Mouse (Mus musculus): ENCODE measurements at regions not wholly inside any gene's neighbourhood (a gene's known extent, or its start where the extent isn't known, plus 50 kb on each side); places are given as distances from the start of the nearest gene placed in this dataset.

DNA sequence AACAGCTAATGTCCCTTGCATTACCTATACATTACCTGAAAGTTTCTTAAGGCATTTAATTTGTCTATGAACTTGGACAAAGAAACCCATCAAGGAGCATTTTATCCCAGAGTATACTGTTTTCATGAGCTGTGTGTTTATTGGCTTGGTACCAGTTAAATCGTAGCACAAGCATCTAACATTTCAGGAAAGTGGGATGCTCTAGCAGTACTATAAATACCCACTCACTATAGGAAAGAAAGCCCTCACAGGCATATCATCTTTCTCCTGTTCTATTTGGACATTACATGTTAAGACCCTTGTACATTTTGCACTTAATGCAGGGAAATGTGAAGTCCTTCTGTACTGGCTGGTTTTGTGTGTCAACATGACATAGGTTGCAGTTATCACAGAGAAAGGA is 163.9 kb downstream of the Ptprc start:
- no peaks in the 10 kb centered on the region for H3K36me3 ChIP-seq (ENCODE audit: control insufficient read depth, insufficient read depth)
- H3K9ac ChIP-seq (ENCODE audit: low read depth, low read length), result no peak overlapping the region
- H3K9me3 ChIP-seq (replicated peaks; ENCODE audit: control insufficient read depth, low read length), result no peaks in the 10 kb centered on the region
- WGBS (ENCODE audit: insufficient replicate concordance), result 63% methylated on average over 1 of the region's 1 CpGs
- no peak overlapping the region for H3K4me3 ChIP-seq (ENCODE audit: low read depth, low read length)
- H3K4me2 ChIP-seq (ENCODE audit: low read depth, low read length), result no peak overlapping the region
- H3K27ac ChIP-seq (ENCODE audit: low read length), result no peak overlapping the region
- no peak for ATAC-seq (ENCODE audit: low read depth)
- no peaks in the 10 kb centered on the region for H3K4me1 ChIP-seq (ENCODE audit: control insufficient read depth, low read depth, low read length)
- H3K27me3 ChIP-seq (ENCODE audit: control insufficient read depth, insufficient read depth, low read depth, low read length), result no peaks in the 10 kb centered on the region

DNA sequence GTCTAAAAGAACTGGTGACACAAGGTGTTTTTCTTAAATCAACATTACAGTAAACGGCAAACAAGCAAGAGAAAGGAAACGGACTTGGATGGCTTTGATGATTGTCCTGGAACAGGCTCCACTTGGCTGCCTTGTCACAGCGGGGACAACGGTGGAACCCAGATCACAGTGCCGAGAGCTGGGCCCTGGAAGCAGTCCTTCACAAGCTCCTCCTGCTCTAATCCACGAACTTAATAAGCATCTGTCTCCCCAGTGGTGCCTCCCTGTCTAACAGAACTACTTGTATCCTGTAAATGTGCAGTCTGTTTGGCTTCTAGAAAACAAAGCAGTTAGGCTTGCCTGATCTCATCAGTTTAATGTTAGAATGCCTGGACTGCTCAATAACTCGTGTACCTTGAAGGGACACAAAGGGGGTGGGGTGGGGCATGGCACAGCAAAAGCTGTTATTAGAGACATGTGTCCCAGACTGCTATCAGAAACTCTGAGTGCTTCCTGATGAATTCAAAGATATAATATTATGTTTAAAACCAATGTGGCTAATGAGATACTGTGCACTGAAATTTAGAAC is 164.5 kb downstream of the Ptprc start:
- Histone ChIP-seq H3K9ac (ENCODE audit: low read depth, low read length) (no peak overlapping the region), H3K27me3 (ENCODE audit: control insufficient read depth, insufficient read depth, low read depth, low read length) (no peaks in the 10 kb centered on the region), H3K9me3 (replicated peaks; ENCODE audit: control insufficient read depth, low read length) (no peaks in the 10 kb centered on the region), H3K4me3 (ENCODE audit: low read depth, low read length) (no peak overlapping the region), H3K27ac (ENCODE audit: low read length) (no peak overlapping the region), H3K36me3 (ENCODE audit: control insufficient read depth, insufficient read depth) (no peaks in the 10 kb centered on the region), H3K4me1 (ENCODE audit: control insufficient read depth, low read depth, low read length) (no peaks in the 10 kb centered on the region), H3K4me2 (ENCODE audit: low read depth, low read length) (no peak overlapping the region)
- WGBS (ENCODE audit: insufficient replicate concordance), result 47% methylated on average over 7 of the region's 7 CpGs
- no peak for ATAC-seq (ENCODE audit: low read depth)

DNA sequence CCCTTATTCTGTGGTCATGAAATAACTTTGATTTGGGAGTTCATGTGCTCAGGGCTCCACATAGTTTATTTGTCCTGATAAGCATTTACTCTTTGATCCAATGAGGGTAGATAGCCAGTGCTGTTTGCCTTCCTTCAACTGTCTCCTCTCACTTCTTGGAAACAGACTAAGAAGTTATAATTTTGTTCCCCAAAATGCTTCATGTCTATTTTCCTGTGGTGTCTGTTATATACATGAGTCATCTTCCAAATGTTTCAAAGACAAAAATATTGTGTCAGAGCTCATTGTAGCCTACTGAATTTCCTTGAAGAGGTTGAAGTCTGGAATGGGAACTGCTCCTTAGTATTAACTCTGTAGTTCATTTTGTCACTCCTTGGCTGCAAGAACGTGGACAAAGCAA is 168.7 kb downstream of the Ptprc start:
- no peaks in the 10 kb centered on the region for H3K9me3 ChIP-seq (replicated peaks; ENCODE audit: control insufficient read depth, low read length)
- no peak overlapping the region for H3K9ac ChIP-seq (ENCODE audit: low read depth, low read length)
- H3K4me3 ChIP-seq (ENCODE audit: low read depth, low read length), result no peak overlapping the region
- H3K4me2 ChIP-seq (ENCODE audit: low read depth, low read length), result no peak overlapping the region
- no peaks in the 10 kb centered on the region for H3K27me3 ChIP-seq (ENCODE audit: control insufficient read depth, insufficient read depth, low read depth, low read length)
- 40% methylated on average over 1 of the region's 1 CpGs for WGBS (ENCODE audit: insufficient replicate concordance)
- no peak overlapping the region for H3K27ac ChIP-seq (ENCODE audit: low read length)
- no peak for ATAC-seq (ENCODE audit: low read depth)
- H3K36me3 ChIP-seq (ENCODE audit: control insufficient read depth, insufficient read depth), result no peaks in the 10 kb centered on the region
- H3K4me1 ChIP-seq (ENCODE audit: control insufficient read depth, low read depth, low read length), result no peaks in the 10 kb centered on the region

- no peak overlapping the region for H3K27ac ChIP-seq (ENCODE audit: low read length)
- no peak overlapping the region for H3K4me2 ChIP-seq (ENCODE audit: low read depth, low read length)
- H3K9me3 ChIP-seq (replicated peaks; ENCODE audit: control insufficient read depth, low read length), result no peaks in the 10 kb centered on the region
- no peaks in the 10 kb centered on the region for H3K36me3 ChIP-seq (ENCODE audit: control insufficient read depth, insufficient read depth)
- no peak overlapping the region for H3K9ac ChIP-seq (ENCODE audit: low read depth, low read length)
- H3K4me3 ChIP-seq (ENCODE audit: low read depth, low read length), result no peak overlapping the region
- H3K4me1 ChIP-seq (ENCODE audit: control insufficient read depth, low read depth, low read length), result no peaks in the 10 kb centered on the region
- no peaks in the 10 kb centered on the region for H3K27me3 ChIP-seq (ENCODE audit: control insufficient read depth, insufficient read depth, low read depth, low read length)
- 39% methylated on average over 2 of the region's 2 CpGs for WGBS (ENCODE audit: insufficient replicate concordance)
- ATAC-seq (ENCODE audit: low read depth), result no peak
These were observed 171.2 kb downstream of the Ptprc start for GRCm38 (mm10) chr1:138004319-138004718.

DNA sequence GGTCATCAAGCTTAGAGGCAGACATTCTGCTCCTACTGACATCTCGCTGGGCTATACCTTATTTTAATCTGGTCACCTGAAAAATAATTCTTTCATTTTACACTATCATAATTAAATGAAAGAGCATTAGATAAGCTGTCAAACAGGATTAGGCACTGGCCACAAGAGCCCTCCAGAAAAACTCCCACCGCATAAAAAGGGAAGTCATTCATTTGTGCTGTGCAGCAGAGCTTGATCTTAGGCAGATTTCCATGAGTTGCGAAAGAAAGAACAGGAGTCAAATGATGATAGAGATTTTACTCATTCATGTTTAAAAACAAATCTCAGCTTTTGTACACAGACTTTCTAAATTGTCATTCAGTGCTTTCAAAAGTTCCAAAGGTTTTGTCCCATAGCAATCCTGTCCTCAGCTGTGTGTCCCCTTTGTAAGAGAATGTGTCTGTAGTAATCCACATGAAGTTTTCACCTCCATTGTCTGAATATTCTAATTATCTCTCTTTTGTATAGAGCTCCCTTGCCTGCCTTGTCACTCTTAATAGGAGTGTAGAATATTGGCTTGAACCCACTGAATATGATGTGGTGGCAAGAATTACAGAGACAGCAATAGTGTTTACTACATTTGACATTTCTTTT is 176.1 kb downstream of the Ptprc start:
- Histone ChIP-seq H3K4me1 (ENCODE audit: control insufficient read depth, low read depth, low read length) (no peaks in the 10 kb centered on the region), H3K9ac (ENCODE audit: low read depth, low read length) (no peak overlapping the region), H3K4me2 (ENCODE audit: low read depth, low read length) (no peak overlapping the region), H3K27ac (ENCODE audit: low read length) (no peak overlapping the region), H3K36me3 (ENCODE audit: control insufficient read depth, insufficient read depth) (no peaks in the 10 kb centered on the region), H3K4me3 (ENCODE audit: low read depth, low read length) (no peak overlapping the region), H3K9me3 (replicated peaks; ENCODE audit: control insufficient read depth, low read length) (no peaks in the 10 kb centered on the region), H3K27me3 (ENCODE audit: control insufficient read depth, insufficient read depth, low read depth, low read length) (no peaks in the 10 kb centered on the region)
- no peak for ATAC-seq (ENCODE audit: low read depth)
- WGBS (ENCODE audit: insufficient replicate concordance), result 50% methylated on average over 3 of the region's 3 CpGs

DNA sequence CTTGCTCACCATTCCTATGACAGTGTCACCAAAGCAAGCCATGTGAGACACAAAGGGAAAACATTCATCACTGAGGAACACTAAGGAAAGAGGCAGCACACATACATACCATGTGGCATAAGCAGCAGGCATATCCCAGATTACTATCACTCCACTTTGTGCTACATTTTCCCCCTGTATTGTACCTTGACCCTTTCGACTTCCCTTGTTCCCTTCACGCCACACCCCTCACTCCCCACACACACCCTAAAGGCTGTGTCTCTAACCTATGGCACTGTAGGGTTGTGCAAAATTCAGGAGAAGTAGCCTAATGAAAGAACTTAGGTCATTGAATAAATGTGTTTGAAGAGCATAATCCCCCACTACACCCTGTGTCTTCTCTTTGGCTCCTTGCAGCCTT is 179.5 kb downstream of the Ptprc start:
- no peak for ATAC-seq (ENCODE audit: low read depth)
- Histone ChIP-seq H3K9ac (ENCODE audit: low read depth, low read length) (no peak overlapping the region), H3K9me3 (replicated peaks; ENCODE audit: control insufficient read depth, low read length) (no peaks in the 10 kb centered on the region), H3K27ac (ENCODE audit: low read length) (no peak overlapping the region), H3K36me3 (ENCODE audit: control insufficient read depth, insufficient read depth) (no peaks in the 10 kb centered on the region), H3K4me2 (ENCODE audit: low read depth, low read length) (no peak overlapping the region), H3K4me1 (ENCODE audit: control insufficient read depth, low read depth, low read length) (no peaks in the 10 kb centered on the region), H3K4me3 (ENCODE audit: low read depth, low read length) (no peak overlapping the region), H3K27me3 (ENCODE audit: control insufficient read depth, insufficient read depth, low read depth, low read length) (no peaks in the 10 kb centered on the region)
- 73% methylated on average over 2 of the region's 2 CpGs for WGBS (ENCODE audit: insufficient replicate concordance)

- Histone ChIP-seq H3K9me3 (replicated peaks; ENCODE audit: control insufficient read depth, low read length) (no peaks in the 10 kb centered on the region), H3K9ac (ENCODE audit: low read depth, low read length) (no peak overlapping the region), H3K4me2 (ENCODE audit: low read depth, low read length) (no peak overlapping the region), H3K4me1 (ENCODE audit: control insufficient read depth, low read depth, low read length) (no peaks in the 10 kb centered on the region), H3K27me3 (ENCODE audit: control insufficient read depth, insufficient read depth, low read depth, low read length) (no peaks in the 10 kb centered on the region), H3K4me3 (ENCODE audit: low read depth, low read length) (no peak overlapping the region), H3K27ac (ENCODE audit: low read length) (no peak overlapping the region), H3K36me3 (ENCODE audit: control insufficient read depth, insufficient read depth) (no peaks in the 10 kb centered on the region)
- ATAC-seq (ENCODE audit: low read depth), result no peak
- 44% methylated on average over 1 of the region's 1 CpGs for WGBS (ENCODE audit: insufficient replicate concordance)
These were observed 183.6 kb downstream of the Ptprc start for GRCm38 (mm10) chr1:137991936-137992335.

DNA sequence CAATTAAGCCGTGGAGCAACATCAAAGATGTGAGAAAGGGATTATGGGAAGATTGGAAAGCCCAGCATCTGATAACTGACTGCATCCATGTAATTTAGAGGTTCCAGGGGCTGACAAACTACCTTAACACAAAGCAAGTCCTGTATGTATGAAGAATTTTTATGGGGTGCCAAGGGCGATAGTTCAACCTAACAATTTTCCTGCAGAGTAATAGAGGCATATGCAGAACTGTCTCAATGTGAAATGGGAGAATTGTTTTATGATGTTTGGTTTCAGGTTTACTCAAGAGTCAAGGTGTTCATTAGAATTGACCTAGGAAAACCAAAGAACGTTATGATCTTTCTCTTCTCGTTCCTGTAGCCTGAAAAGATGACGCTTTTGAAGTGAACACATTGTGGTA is 184.1 kb downstream of the Ptprc start:
- Histone ChIP-seq H3K27me3 (ENCODE audit: control insufficient read depth, insufficient read depth, low read depth, low read length) (no peaks in the 10 kb centered on the region), H3K27ac (ENCODE audit: low read length) (no peak overlapping the region), H3K9me3 (replicated peaks; ENCODE audit: control insufficient read depth, low read length) (no peaks in the 10 kb centered on the region), H3K9ac (ENCODE audit: low read depth, low read length) (no peak overlapping the region), H3K36me3 (ENCODE audit: control insufficient read depth, insufficient read depth) (no peaks in the 10 kb centered on the region), H3K4me2 (ENCODE audit: low read depth, low read length) (no peak overlapping the region), H3K4me1 (ENCODE audit: control insufficient read depth, low read depth, low read length) (no peaks in the 10 kb centered on the region), H3K4me3 (ENCODE audit: low read depth, low read length) (no peak overlapping the region)
- ATAC-seq (ENCODE audit: low read depth), result no peak
- 65% methylated on average over 5 of the region's 5 CpGs for WGBS (ENCODE audit: insufficient replicate concordance)

- Histone ChIP-seq H3K4me1 (ENCODE audit: control insufficient read depth, low read depth, low read length) (no peaks in the 10 kb centered on the region), H3K4me3 (ENCODE audit: low read depth, low read length) (no peak overlapping the region)
- 61% methylated on average over 3 of the region's 3 CpGs for WGBS (ENCODE audit: insufficient replicate concordance)
These were observed 202.1 kb downstream of the Ptprc start for GRCm38 (mm10) chr1:137973406-137973805.

More at GRCm38 (mm10) chr1:137973406-137973805, 202.1 kb downstream of the Ptprc start:
- Histone ChIP-seq H3K9me3 (replicated peaks; ENCODE audit: control insufficient read depth, low read length) (no peaks in the 10 kb centered on the region), H3K27ac (ENCODE audit: low read length) (no peak overlapping the region), H3K9ac (ENCODE audit: low read depth, low read length) (no peak overlapping the region), H3K4me2 (ENCODE audit: low read depth, low read length) (no peak overlapping the region), H3K36me3 (ENCODE audit: control insufficient read depth, insufficient read depth) (no peaks in the 10 kb centered on the region), H3K27me3 (ENCODE audit: control insufficient read depth, insufficient read depth, low read depth, low read length) (no peaks in the 10 kb centered on the region)
- ATAC-seq (ENCODE audit: low read depth), result no peak

All from liver, embryonic 16.5 days (tissue).